Mouse (Mus musculus): Measurements from ENCODE around the gene Pgc. TPM values are rescaled to one million over a fixed set of nuclear protein-coding genes. Genes with fewer than 3 reads are reported as not detected.

Gene Pgc
- not detected for total RNA-seq (2021)

DNA sequence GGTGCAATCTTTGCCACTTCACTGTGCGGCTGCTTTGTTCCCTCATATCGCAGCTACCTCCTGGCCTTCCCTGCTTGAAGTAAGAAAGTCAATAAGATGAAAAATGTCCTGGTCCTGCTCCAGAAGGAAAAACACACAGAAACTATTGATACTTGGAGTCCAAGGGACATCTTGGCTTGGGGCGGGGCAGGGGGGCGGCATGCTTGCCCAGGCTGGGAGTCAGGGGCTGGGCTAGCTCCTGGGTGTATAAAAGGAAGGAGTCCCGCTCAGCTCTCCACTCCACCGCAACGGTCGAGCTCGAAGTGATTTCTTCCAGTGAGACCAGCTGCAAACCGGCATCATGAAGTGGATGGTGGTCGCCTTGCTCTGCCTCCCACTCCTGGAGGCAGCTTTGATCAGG is at the start of gene Pgc:
TSS of gene Pgc (plus strand) at position 277 of the 400 bp plus-strand sequence.
- DNase-seq, result no peak

DNA sequence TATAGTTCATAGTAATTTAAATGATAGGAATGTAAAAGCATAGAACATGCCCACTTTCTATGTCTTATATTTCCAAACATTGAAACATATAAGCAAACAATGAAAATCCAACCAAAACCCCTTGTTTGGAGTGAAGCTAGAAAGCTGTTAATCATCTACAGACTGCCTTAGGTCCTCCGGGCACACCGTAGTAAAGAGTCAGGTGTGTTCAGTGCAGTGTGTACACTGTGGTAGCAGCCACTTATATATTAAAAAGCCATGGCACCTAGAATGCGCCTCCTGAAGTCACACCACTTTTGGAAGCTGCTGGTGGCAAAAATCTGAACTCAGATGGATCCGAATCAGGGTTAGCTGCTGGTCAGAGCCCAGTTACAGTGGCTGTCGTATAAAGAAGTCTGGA is 48.4 kb upstream of the Pgc start:
- DNase-seq, result no peak

DNA sequence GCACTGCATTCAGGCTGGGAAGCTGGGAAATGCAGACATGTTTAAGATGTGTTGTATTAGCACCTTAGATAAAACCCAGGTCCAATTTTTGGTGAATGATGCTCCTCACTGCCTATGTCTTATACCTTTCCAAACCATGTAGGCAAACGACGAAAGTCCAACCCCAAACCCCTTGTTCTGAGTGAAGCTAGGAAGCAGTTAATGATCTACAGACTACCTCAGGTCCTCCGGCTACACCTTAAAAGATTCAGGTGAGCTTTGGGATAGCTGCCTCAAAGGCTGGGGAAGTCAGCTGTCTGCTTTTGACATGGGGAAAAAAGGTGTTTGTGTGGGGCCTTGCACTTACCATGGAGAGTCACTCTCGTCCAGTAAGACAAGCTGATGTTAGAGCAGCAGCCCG is 47.9 kb upstream of the Pgc start:
- no peak for DNase-seq

DNA sequence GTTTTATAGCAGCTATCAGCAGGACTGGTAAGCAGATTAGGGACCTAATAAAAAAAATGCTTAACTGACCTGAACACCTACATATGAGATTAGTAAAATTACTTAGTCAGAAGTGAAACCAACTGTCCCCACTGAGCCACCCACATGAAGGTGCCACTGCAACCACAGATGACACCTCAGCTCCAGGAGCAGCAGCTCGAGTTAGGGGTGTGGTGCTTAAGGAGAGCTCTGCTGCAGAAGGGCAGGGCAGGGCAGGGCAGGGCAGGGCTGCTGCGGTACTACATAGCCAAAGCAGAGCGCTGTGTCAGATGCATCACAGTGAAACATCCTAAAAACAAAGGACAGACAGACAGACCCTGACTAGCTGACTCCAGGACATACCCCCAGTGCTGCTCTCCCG is 43.8 kb upstream of the Pgc start:
- no peak for DNase-seq

DNA sequence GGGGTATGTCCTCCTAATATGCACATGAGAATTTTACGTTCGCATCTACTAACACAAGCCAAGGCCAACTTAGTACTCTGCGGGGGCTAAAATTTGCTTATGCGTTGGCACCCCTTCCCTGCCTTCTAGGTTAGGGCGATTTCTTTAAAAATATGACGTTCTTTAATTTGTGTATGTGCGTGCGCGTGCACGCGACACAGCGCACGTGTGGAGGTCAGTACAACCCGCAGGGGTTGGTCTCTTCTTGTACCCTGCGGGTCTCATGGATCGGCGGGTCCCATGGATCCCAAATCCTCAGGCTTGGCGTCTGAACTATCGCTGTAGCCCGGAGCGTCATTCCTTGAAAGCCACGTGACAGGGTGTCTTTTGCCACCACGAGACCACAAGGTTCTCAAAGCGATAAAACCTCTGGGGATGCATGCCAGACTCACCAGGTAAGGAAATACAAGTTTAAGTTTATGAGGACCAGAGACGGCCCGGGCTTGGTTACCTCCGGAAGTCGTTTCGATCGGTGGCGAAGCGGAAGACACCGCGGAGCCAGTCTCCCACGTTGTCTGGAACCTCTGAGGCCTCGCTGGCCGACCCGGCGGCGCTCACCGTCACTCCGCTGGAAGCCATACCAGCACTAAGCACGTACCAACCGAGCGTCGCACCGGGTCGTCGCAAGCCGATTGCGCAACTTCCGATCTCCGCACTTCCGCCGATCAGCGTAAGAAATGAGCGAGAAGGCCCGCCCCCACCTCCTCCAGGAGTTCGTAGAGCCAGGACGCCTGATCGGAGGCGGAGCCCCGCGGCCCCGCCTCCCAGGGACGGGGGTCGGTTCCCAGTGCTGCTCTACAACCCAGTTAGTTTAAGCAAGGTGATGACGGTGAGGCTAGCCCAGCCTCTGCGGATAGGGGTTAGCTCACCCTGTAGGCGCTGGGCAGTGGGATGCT is 39.0 kb upstream of the Pgc start:
- DNase-seq, result peak; percentile 93 to 94

DNA sequence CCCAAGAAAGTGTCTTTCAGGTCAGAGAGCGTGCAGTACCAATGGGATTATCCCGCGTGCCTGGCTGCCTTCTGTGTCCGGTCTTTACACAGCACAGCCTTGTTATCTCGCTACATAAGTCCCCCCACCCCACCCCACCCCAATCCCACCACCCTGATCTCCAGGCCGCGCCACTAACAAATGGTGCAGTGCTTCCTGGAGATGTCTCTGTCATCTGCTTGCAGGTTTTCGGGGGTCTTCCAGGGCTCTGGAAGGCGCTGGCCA is 38.4 kb upstream of the Pgc start, which contains the start of gene Tomm6:
TSS of gene Tomm6 (minus strand) at position 43 of the 264 bp plus-strand sequence.
- DNase-seq, result no peak

DNA sequence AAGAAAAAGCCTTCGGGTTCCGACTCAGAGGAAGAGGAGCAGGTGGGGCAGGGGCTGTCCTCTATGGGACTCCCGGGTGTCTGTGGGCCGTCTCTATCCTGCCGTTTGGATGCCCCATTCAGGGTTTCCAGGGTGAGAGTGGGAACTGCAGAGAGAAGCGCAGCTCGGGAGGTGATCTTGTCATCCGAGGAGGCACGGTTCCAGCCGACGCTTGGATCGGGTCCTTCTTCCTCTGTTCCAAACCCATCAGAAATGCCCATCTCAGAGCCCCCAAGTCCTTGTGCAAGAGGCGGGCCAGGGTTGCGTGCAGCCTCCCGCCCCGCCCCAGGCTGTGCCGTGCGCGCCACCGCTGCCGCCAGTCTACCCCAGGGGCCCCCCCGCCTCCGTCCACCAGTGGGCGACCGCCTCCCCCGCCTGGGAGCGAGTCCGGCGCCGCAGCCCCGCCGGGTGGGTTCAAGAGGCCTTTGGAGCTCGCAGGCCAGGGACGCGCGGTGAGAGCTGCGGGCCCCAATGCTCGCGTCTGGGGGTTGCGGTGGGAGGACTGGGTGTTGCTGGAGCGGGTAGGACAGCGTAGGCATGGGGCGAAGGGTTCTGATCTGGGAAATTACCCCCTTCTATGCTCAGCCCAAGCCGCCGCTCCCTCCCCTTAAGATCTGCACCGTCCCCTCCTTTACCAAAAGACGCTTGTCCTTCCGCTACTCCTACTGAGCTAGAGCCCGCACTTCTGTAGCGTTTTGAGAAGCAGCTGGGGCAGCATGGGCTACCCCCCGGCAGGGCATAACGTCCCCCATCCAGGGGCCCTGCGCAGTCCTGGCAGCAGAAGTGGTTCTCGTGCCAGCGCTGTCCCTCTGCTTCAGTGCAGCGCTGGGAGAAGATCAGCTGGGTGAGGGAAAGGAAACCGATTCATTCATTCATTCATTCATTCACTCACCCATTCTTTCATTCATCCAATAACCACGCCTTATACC is 37.8 kb upstream of the Pgc start, which contains the start of gene Frs3:
TSS of gene Frs3 (plus strand) at position 423 of the 968 bp plus-strand sequence.
- DNase-seq, result peak; percentile 77 to 78

DNA sequence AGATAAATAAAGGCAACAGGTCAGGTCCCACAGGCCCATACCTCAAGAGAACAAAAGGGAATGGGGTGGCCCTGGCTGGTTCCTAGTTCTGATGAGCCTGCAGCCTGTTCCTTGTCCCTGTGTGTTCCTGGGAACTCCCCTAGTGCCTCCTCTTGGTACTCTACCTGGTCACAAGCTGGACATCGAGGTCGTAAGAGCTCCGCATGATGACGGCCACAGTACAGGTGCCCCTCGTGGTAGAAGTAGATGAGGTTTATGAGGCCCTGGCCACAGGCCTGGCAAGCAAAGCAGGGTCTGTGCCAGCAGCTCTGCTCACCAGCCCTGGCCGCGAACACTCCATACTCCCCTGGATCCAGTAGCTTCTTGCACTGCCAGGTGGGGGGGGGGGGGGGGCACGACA is 36.7 kb upstream of the Pgc start:
- no peak for DNase-seq

DNA sequence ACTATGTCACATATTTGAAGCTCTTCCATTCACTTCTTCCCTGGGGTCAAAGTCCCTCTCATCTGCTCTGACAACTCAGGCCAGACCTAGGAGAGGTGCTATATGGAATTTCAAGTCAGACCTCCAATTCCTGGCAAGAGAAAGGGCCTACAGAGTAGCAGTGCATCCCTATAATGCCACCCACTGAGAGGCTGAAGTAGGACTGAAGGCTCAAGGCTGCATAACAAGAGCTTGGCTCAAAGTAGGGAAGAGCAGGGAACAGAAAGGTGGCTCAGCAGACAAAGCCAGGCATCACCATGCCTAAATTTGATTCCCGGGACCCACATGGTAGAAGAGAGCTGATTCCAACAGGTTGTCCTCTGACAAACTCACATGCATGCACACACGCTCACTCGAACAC is 35.0 kb upstream of the Pgc start:
- DNase-seq, result no peak

DNA sequence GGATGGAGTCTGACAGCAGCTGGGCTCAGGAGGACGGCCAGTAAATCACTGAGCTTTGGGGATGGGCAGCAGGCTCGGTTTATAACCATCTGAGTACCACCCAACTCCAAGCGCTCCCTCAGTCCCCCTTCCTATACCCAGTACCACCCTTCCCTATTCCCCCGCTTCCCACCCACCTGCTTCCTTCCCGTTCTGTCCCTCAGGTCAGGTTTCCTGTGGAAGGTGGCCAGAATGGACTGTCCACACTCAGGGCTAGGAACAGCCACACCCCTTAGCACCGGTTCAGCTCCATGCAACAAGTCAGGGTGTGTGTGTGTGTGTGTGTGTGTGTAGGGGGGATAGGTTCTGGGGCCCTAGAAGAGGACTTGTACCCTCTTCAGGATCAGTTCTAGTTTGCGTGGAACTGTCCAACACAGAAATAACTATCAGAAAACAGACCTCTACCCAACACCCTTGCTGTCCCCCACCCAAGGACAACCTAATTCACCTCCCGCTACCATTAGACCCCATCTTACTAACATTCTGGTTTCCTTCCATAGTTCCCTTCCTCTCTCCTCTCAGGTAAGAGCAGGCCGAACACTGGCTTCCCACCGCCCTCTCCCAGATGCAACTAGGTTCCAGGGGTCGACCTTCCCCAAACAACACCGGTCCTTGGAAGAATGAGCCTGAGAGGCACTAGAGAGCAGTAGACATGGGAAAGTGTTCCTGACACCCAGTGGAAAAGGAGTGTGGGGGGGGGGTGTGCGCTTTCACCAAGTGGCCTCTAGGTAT is 32.8 kb upstream of the Pgc start:
- no peak for DNase-seq

DNA sequence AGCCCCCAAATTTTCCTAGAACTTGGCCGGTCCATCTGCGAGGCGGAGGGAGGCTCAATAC is 32.4 kb upstream of the Pgc start, which contains the start of gene Gm21981:
TSS of gene Gm21981 (minus strand) at position 14 of the 61 bp plus-strand sequence.
- DNase-seq, result no peak

DNA sequence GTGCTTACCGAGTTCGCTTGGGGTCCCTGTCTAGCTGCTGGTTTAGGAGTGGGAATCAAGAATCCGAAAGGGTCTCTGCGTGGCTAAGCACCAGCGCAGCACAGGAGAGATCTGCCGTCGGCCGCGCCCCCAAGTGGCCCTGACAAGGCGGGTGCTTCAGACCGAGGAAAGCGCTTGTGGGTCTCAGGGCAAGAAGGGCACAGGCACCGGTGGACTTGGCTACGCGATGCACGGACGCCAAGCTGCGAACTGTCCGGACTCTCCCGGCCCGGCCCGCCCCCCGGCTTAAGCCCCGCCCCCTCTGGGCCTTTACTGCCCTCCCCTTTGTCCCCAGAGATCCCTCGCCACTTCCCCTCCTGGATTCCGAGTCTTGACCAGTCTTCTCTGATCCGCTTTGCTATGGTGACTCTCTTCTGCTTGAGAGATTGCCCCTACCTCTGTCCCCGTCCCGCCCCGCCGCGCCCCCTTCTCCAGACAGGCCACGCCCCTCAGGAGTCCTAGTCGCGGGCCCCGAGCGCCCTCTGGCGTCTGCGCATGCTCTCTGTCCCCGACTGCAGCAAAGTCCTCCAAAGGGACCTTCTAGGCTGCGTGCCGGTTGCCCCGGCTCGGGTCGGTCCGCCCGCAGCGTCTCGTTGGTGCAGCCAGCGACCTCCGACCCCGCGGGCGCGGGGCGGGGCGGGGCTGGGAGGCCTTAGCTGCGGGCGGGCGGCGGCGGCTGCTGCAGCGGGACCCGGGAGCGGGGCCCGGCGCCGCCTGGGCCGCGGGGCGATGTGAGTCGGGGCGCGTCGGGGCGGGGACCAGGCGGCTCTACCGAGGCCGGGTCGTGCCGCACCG is 31.9 kb upstream of the Pgc start, which contains the start of gene Prickle4:
TSS of gene Prickle4 (minus strand) at position 234 of the 834 bp plus-strand sequence.
- peak; percentile 96 for DNase-seq

DNA sequence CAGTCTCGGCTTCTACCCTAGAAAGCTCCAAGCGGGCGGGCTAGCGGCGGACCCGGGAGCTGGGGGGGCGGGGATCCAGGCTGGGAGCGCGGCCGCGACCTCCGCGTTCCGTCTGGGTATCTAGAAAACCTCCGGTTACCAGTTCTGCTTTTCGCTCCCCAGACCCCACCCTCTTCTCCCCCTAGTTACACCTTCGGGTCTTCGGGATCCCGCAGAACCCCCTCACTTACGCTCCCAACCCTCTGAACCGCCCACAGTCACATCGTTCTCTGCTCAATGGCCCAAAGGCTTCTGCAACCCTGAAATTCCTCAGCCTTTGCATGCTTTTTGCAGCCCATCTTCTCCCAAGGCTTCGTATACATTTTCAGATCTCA is 31.3 kb upstream of the Pgc start:
- no peak for DNase-seq

DNA sequence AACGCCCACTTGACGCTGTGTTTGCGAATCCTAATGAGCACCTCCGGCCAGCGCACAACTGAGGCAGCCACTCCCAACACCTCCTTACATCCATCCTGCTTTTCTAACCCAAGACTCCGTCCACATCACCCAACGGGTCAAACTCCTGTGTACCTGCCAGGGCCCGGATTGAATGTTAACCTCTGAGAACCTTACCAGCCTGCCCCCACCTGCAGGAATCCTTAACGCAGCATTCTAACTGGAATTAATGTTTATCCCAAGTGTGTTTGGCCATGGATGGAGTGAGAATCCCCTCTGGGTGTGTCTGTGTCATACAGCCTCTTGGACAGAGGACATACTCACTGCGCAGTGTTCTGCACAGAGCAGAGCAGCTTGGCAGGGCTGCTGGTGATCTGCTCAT is 28.5 kb upstream of the Pgc start:
- DNase-seq, result no peak

DNA sequence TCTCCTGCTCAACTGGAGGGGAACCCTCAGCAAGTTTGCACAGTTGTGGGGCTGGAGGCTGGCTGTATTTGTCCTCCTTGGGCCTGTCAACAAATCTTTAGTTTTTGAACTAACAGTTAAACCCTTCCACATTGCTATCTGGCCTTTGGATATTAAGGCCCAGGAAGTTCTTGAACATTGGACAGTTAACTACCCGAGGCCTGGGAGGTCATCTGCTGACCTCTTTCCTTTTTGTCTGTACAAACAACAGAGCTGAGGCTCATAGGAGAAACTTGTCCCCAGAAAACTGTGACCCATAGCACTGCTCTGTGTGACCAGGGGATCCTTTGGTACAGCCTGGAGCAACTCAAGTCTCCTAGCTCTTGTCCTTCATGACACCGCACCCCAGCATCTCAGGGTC is 27.6 kb upstream of the Pgc start:
- no peak for DNase-seq

DNA sequence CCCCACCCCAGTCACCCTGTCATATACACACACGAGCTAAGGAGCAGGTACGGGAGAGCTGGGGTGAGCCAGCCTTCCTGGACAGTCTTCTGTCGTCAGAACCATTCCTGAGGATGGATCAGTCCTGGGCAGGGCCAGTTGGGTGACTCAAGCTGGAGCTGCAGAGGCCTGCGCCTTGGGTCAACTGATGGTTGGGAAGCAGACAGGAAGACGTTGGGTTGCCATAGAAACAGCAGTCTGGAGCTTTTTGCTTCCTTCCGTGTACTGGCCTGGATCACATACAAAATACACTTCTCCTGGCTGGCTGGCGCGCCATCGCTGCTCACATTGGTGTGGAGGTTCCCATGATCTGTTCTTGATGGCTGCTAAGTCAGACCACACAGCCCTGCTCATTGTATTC is 24.8 kb upstream of the Pgc start:
- DNase-seq, result no peak

DNA sequence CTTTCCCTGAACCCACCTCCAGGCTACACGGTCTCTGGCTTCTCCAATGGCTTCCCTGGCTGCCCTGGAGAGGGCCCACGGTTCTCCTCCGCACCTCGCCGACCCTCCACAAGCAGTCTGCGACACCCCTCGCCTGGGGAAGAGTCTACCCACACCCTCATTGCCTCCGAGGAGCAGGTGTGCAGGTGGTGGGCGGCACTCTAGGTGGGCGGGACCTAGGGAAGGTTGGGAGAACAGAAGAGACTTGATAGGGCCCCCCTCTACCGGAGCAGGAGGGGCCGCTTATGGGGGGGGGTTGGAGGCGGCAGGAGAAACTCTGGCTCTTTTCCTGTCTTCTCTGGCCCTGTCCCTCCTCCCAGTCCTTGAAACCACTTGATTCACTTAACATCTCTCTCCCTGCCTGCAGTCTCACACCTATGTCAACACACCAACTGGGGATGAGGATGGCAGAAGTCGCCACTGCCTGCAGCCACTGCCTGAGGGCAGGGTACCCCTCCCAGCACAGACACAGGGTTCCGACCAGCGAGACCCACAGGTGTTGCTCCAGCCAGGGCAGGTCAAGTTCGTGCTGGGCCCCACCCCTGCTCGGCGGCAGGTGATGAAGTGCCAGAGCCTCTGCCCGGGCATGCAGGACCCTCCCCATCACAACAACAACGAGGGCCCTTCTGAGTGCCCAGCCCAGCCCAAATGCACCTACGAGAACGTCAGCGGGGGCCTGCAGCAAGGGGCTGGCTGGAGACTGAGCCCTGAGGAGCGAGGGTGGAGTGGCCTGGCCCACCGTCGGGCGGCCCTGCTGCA is 23.9 kb upstream of the Pgc start:
- DNase-seq, result no peak

DNA sequence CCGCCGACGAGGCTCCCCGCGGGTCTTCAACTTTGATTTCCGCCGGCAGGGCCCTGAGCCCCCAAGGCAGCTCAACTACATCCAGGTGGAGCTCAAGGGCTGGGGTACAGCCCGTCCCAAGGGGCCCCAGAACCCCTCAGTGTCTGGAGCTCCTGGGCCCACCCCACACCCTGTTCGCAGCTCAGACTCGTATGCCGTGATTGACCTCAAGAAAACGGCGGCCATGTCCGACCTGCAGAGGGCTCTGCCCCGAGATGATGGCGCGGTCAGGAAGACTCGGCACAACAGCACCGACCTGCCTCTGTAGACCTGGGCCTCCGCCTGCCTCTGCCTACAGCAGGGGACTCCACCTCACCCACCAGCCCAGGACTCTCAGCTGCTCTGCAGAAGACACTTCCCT is 23.1 kb upstream of the Pgc start:
- DNase-seq, result no peak

DNA sequence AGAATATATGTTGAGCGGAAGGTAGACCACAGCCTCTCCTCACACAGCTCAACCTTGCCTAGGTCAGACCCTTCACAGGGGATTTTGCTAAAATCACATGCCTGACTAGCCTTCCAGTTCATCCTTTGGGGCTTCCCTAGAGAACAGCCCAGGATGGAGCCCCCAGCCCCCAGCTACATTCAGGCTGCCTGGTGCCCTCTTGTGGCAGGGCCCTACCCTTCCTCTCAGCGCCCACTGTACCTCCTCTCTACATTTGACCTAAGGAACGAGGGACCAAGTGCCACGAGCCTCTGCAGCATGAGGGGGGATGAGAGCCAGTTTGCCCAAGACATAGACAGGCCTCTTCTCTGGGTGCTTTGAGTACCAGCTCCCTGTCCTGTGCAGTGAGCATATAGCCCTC is 21.9 kb upstream of the Pgc start:
- no peak for DNase-seq

DNA sequence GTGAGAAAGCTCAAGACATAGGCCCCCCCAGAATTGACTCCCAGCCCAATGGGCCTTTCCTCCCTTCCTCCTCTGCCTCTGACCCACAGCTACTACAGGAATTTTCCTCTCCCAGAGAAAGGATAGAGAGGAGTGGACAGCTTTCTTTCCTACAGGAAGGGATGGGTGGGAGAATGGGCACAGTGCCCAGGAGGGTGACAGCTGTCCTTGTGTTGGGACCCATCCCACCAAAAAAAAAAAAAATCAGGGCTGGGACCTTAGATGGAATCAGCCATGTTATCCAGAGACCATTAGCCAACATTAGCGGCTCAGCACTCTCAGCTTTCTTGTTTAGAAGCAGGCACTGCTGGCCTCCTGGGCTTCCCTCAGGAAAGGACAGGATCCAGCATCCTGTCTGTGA is 20.4 kb upstream of the Pgc start:
- no peak for DNase-seq

DNA sequence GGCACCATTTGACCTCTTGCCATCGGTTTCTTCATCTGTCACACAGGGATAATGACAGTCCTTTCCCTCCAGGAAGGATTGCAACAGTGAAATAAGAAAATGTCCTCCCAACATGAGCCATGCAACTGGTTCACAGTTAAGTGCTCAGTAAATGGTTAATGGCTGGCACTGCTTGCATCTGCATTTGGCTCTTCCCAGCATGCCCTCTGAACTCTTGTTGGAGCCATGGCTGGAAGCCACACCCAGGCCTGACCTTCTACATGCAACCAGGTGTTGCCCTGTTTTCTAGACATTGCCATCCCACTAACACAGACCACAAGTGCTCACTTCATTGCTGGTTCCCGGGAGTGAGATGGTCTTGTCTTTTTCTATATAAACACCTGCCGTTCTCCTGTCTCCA is 18.7 kb upstream of the Pgc start:
- no peak for DNase-seq
